8 mouse cellular contexts compared by ENCODE assay signal in the genomic region with DNA sequence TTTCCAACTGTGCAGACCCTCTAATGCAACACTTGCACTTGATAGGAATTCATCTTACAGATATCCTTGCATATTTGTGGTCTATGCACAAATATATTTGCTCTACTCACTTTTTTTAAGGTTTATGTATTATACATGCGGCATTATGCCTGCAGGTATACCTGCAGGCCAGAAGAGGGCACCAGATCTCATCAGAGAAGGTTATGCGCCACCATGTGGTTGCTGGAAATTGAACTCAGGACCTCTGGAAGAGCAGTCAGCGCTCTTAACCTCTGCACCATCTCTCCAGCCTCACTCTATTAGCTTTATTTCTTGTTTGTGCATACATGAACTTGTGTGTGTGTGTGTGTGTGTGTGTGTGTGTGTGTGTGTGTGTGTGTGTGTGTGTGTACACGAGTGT. TPM values are rescaled to one million over a fixed set of nuclear protein-coding genes. Genes with fewer than 3 reads are reported as not detected.
DNase-seq lines count a peak whose midpoint lies in the region; ATAC-seq and TF ChIP-seq lines count a peak whose summit lies in the region.

No protein-coding gene starts in this region.

- TF ChIP-seq CTCF in hindbrain, postnatal 0 days (IDR thresholded peaks at IDR 0.05; ENCODE audit: low read depth), result peak; percentile 80

- H3K27me3 ChIP-seq in hindbrain, postnatal 0 days (ENCODE audit: insufficient read depth, low read length), result no peaks in the 10 kb centered on the region
- H3K27me3 ChIP-seq in hindbrain, embryonic 13.5 days, result no peaks in the 10 kb centered on the region
- H3K27me3 ChIP-seq in limb, embryonic 11.5 days (ENCODE audit: control insufficient read depth, insufficient read depth, low read length), result no peaks in the 10 kb centered on the region

- no peaks in the 10 kb centered on the region for H3K36me3 ChIP-seq in hindbrain, postnatal 0 days (ENCODE audit: insufficient read depth, low read length)
- H3K36me3 ChIP-seq in hindbrain, embryonic 13.5 days, result no peaks in the 10 kb centered on the region
- no peaks in the 10 kb centered on the region for H3K36me3 ChIP-seq in limb, embryonic 11.5 days (ENCODE audit: control insufficient read depth, insufficient read depth, low read length)

- H3K4me3 ChIP-seq in hindbrain, postnatal 0 days (ENCODE audit: low read length), result no peak overlapping the region
- no peak overlapping the region for H3K4me3 ChIP-seq in hindbrain, embryonic 13.5 days
- H3K4me3 ChIP-seq in limb, embryonic 11.5 days (ENCODE audit: low read depth, low read length), result no peak overlapping the region

- H3K4me1 ChIP-seq in hindbrain, postnatal 0 days (ENCODE audit: insufficient read depth, low read length), result no peaks in the 10 kb centered on the region
- no peaks in the 10 kb centered on the region for H3K4me1 ChIP-seq in hindbrain, embryonic 13.5 days (replicated peaks)
- no peaks in the 10 kb centered on the region for H3K4me1 ChIP-seq in limb, embryonic 11.5 days (ENCODE audit: control insufficient read depth, insufficient read depth, low read length)

- no peak for ATAC-seq in hindbrain, postnatal 0 days
- ATAC-seq in hindbrain, embryonic 13.5 days (ENCODE audit: low FRiP score), result no peak
- ATAC-seq in limb, embryonic 11.5 days (ENCODE audit: insufficient number of reproducible peaks, low FRiP score, low TSS enrichment, low read depth), result no peak

- 35% methylated on average over 4 of the region's 4 CpGs for WGBS in hindbrain, postnatal 0 days
- 36% methylated on average over 4 of the region's 4 CpGs for WGBS in hindbrain, embryonic 13.5 days
- 27% methylated on average over 4 of the region's 4 CpGs for WGBS in limb, embryonic 11.5 days

- H3K9ac ChIP-seq in hindbrain, postnatal 0 days (replicated peaks; ENCODE audit: low read length), result no peak overlapping the region
- no peak overlapping the region for H3K9ac ChIP-seq in hindbrain, embryonic 13.5 days
- H3K9ac ChIP-seq in limb, embryonic 11.5 days (ENCODE audit: low read length), result no peak overlapping the region

- no peak overlapping the region for H3K4me2 ChIP-seq in hindbrain, postnatal 0 days (ENCODE audit: low read depth, low read length)
- H3K4me2 ChIP-seq in hindbrain, embryonic 13.5 days, result no peak overlapping the region
- H3K4me2 ChIP-seq in limb, embryonic 11.5 days (ENCODE audit: low read depth, severe bottlenecking), result no peak overlapping the region

- H3K9me3 ChIP-seq in hindbrain, postnatal 0 days (ENCODE audit: low read length), result no peaks in the 10 kb centered on the region
- no peaks in the 10 kb centered on the region for H3K9me3 ChIP-seq in hindbrain, embryonic 13.5 days
- no peaks in the 10 kb centered on the region for H3K9me3 ChIP-seq in limb, embryonic 11.5 days (ENCODE audit: control insufficient read depth, low read length)

- DNase-seq in hindbrain, postnatal 0 days (ENCODE audit: low spot score), result peak; percentile 73
- peak; percentile 77 for DNase-seq in CD4-positive, CD25-positive, alpha-beta regulatory T cell, adult 2 months (ENCODE audit: low read depth, low spot score)
- DNase-seq in ZHBTc4 (ENCODE audit: low read depth, low spot score), result peak; percentile 83
- peak; percentile 48 for DNase-seq in limb, embryonic 11.5 days (ENCODE audit: low spot score)
- peak; percentile 31 for DNase-seq in spleen, adult 12 weeks (ENCODE audit: low spot score)
- DNase-seq in layer of hippocampus, postnatal 10 days (ENCODE audit: low spot score in 2 of 2), result no peak
- DNase-seq in gastrocnemius, adult 18-20 months (ENCODE audit: low spot score), result no peak

- no peak overlapping the region for H3K27ac ChIP-seq in hindbrain, postnatal 0 days
- H3K27ac ChIP-seq in hindbrain, embryonic 13.5 days, result no peak overlapping the region
- no peak overlapping the region for H3K27ac ChIP-seq in limb, embryonic 11.5 days (replicated peaks; ENCODE audit: low read depth, low read length)

RNA-seq across cellular contexts. Expression of a gene that starts 9.9 kb away (rescaled TPM):
- total RNA-seq in hindbrain, postnatal 0 days (2014; rRNA removed), result 5.2 and 6.0 TPM in 2 replicates
- polyA plus RNA-seq in hindbrain, postnatal 0 days (2015; fragmentation: Nextera tagmentation; extraction: Ambion mirVana), result 11.4 and 11.8 TPM in 2 replicates
- polyA plus RNA-seq in hindbrain, embryonic 13.5 days (2015; fragmentation: Nextera tagmentation; extraction: Ambion mirVana), result 16.5 and 17.4 TPM in 2 replicates
- 38.6 and 45.3 TPM in 2 replicates for polyA plus RNA-seq in limb, embryonic 11.5 days (2014; fragmentation: Nextera tagmentation; extraction: Ambion mirVana)
- total RNA-seq in layer of hippocampus, postnatal 10 days (2021), result 10 to 100 TPM; 10.6 to 11.3 TPM
- 1 to 10 TPM; 3.2 to 3.5 TPM for total RNA-seq in gastrocnemius, adult 18-20 months (2021)

RNA-seq across cellular contexts. Expression of a gene that starts 29.3 kb away (rescaled TPM):
- 5.2 and 8.4 TPM in 2 replicates for total RNA-seq in hindbrain, postnatal 0 days (2014; rRNA removed)
- polyA plus RNA-seq in hindbrain, postnatal 0 days (2015; fragmentation: Nextera tagmentation; extraction: Ambion mirVana), result 3.2 and 3.4 TPM in 2 replicates
- polyA plus RNA-seq in hindbrain, embryonic 13.5 days (2015; fragmentation: Nextera tagmentation; extraction: Ambion mirVana), result 7.6 and 7.9 TPM in 2 replicates
- polyA plus RNA-seq in limb, embryonic 11.5 days (2014; fragmentation: Nextera tagmentation; extraction: Ambion mirVana), result 3.6 and 4.3 TPM in 2 replicates
- 1 to 10 TPM; 6.9 to 8.9 TPM for total RNA-seq in layer of hippocampus, postnatal 10 days (2021)
- total RNA-seq in gastrocnemius, adult 18-20 months (2021), result 1 to 10 TPM; 4.1 to 4.4 TPM

RNA-seq across cellular contexts. Expression of a gene that starts 29.6 kb away (rescaled TPM):
- total RNA-seq in hindbrain, postnatal 0 days (2014; rRNA removed), result 14.2 and 14.4 TPM in 2 replicates
- polyA plus RNA-seq in hindbrain, postnatal 0 days (2015; fragmentation: Nextera tagmentation; extraction: Ambion mirVana), result 2.4 and 3.6 TPM in 2 replicates
- polyA plus RNA-seq in hindbrain, embryonic 13.5 days (2015; fragmentation: Nextera tagmentation; extraction: Ambion mirVana), result 3.2 and 3.6 TPM in 2 replicates
- 2.4 and 2.5 TPM in 2 replicates for polyA plus RNA-seq in limb, embryonic 11.5 days (2014; fragmentation: Nextera tagmentation; extraction: Ambion mirVana)
- 10 to 100 TPM; 10.8 to 14.0 TPM for total RNA-seq in layer of hippocampus, postnatal 10 days (2021)
- under 1 TPM; 0.31 to 0.43 TPM for total RNA-seq in gastrocnemius, adult 18-20 months (2021)

RNA-seq across cellular contexts. Expression of a gene that starts 38.3 kb away (rescaled TPM):
- 340 and 423 TPM in 2 replicates for total RNA-seq in hindbrain, postnatal 0 days (2014; rRNA removed)
- 697 and 742 TPM in 2 replicates for polyA plus RNA-seq in hindbrain, postnatal 0 days (2015; fragmentation: Nextera tagmentation; extraction: Ambion mirVana)
- polyA plus RNA-seq in hindbrain, embryonic 13.5 days (2015; fragmentation: Nextera tagmentation; extraction: Ambion mirVana), result 445 and 471 TPM in 2 replicates
- polyA plus RNA-seq in limb, embryonic 11.5 days (2014; fragmentation: Nextera tagmentation; extraction: Ambion mirVana), result 337 and 342 TPM in 2 replicates
- total RNA-seq in layer of hippocampus, postnatal 10 days (2021), result 100 to 1,000 TPM; 270 to 275 TPM
- 100 to 1,000 TPM; 266 to 292 TPM for total RNA-seq in gastrocnemius, adult 18-20 months (2021)

RNA-seq across cellular contexts. Expression of a gene that starts 56.1 kb away (rescaled TPM):
- 5.2 and 6.4 TPM in 2 replicates for total RNA-seq in hindbrain, postnatal 0 days (2014; rRNA removed)
- 6.3 and 7.7 TPM in 2 replicates for polyA plus RNA-seq in hindbrain, postnatal 0 days (2015; fragmentation: Nextera tagmentation; extraction: Ambion mirVana)
- polyA plus RNA-seq in hindbrain, embryonic 13.5 days (2015; fragmentation: Nextera tagmentation; extraction: Ambion mirVana), result 1.8 and 2.6 TPM in 2 replicates
- 0.27 TPM in 1 of 2 replicates, not detected in the other for polyA plus RNA-seq in limb, embryonic 11.5 days (2014; fragmentation: Nextera tagmentation; extraction: Ambion mirVana)
- 10 to 100 TPM; 16.9 to 19.7 TPM for total RNA-seq in layer of hippocampus, postnatal 10 days (2021)
- total RNA-seq in gastrocnemius, adult 18-20 months (2021), result 10 to 100 TPM; 15.3 to 19.5 TPM

Comparison
In these comparisons a context has a peak if more than half of its experiments do, and no peak if none do; other contexts are left out.
1. DNase-seq: peak in hindbrain, postnatal 0 days (single experiment), CD4-positive, CD25-positive, alpha-beta regulatory T cell, adult 2 months (single experiment), ZHBTc4 (single experiment), limb, embryonic 11.5 days (single experiment) and spleen, adult 12 weeks (single experiment); none in layer of hippocampus, postnatal 10 days (0 of 2) and gastrocnemius, adult 18-20 months (single experiment).
2. RNA of a gene that starts 29.6 kb away (total RNA-seq): 14.2 to 14.4 TPM in hindbrain, postnatal 0 days and 10.8 to 14.0 TPM in layer of hippocampus, postnatal 10 days; 0.31 to 0.43 TPM in gastrocnemius, adult 18-20 months; every median in the first group is over 4 times any median in the second.